Mouse (Mus musculus) forebrain, embryonic 16.5 days (tissue): ENCODE measurements at regions not wholly inside any gene's neighbourhood (a gene's known extent, or its start where the extent isn't known, plus 50 kb on each side); places are given as distances from the start of the nearest gene placed in this dataset.

Experiments used
- ATAC-seq: fragments of 200-750 bp; cut with Nextera tagmentation; 2 replicates; pipeline ENCODE4 v1.8.0; 2017; ENCODE audit warnings: mild to moderate bottlenecking, moderate library complexity
- H3K27ac ChIP-seq: fragments of 300-500 bp; sonication (generic); 2 replicates; pipeline ENCODE4 v1.5.1; 2014; ENCODE audit warnings: low read length, control low read depth
- H3K27me3 ChIP-seq: fragments of 300-500 bp; sonication (generic); replicated peaks from 2 replicates; pipeline ENCODE4 v1.6.1; 2014; ENCODE audit warnings: low read length; ENCODE audit not compliant: control insufficient read depth, insufficient read depth
- H3K36me3 ChIP-seq: fragments of 300-500 bp; sonication (generic); 2 replicates; pipeline ENCODE4 v1.6.1; 2014; ENCODE audit not compliant: control insufficient read depth, insufficient read depth
- H3K4me1 ChIP-seq: fragments of 300-500 bp; sonication (generic); replicated peaks from 2 replicates; pipeline ENCODE4 v1.6.1; 2014; ENCODE audit warnings: low read length; ENCODE audit not compliant: control insufficient read depth, insufficient read depth
- H3K4me2 ChIP-seq: fragments of 300-500 bp; sonication (generic); 2 replicates; pipeline ENCODE4 v1.6.1; 2014; ENCODE audit warnings: mild to moderate bottlenecking, low read length, control low read depth
- H3K4me3 ChIP-seq: fragments of 300-500 bp; sonication (generic); replicated peaks from 2 replicates; pipeline ENCODE4 v1.5.1; 2014; ENCODE audit warnings: mild to moderate bottlenecking, low read length, control low read depth
- H3K9ac ChIP-seq: fragments of 300-500 bp; sonication (generic); replicated peaks from 2 replicates; pipeline ENCODE4 v1.6.1; 2014; ENCODE audit warnings: low read depth, low read length, control low read depth
- H3K9me3 ChIP-seq: fragments of 300-500 bp; sonication (generic); 2 replicates; pipeline ENCODE4 v1.6.1; 2016; ENCODE audit warnings: low read length; ENCODE audit not compliant: control insufficient read depth
- WGBS: fragments of 180-500 bp; shearing (Covaris S2); extraction: QIAGEN DNeasy Blood & Tissue Kit; methylation state at CpG from one replicate; pipeline ENCODE4 v1.1.7; 2014; 5-methylcytosine and 5-hydroxymethylcytosine counted together

DNA sequence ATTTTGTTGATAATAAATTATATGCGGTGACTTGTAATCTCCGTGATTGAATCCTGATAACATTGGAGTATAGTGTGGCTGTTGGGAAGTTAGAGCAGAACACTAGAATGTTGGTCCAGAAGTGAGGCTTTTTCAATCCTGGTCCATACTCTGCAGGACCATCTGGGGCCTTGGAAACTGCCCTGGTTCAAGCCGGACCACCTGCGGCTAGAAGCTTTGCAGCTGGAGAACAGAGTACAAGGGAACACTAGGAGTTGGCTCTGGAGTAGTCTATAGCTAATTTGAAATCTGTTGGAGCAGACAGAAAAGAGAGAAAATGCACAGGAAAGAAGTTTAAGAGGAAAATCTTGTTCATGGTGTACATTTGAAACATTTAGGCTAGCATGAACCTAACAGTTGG is 79.0 kb downstream of the Casp12 start:
- Histone ChIP-seq H3K4me3 (no peak overlapping the region), H3K27me3 (no peaks in the 10 kb centered on the region), H3K27ac (no peak overlapping the region), H3K4me1 (no peaks in the 10 kb centered on the region), H3K9me3 (no peaks in the 10 kb centered on the region), H3K9ac (no peak overlapping the region), H3K36me3 (no peaks in the 10 kb centered on the region), H3K4me2 (no peak overlapping the region)
- 93% methylated on average over 4 of the region's 4 CpGs for WGBS
- ATAC-seq = no peak

DNA sequence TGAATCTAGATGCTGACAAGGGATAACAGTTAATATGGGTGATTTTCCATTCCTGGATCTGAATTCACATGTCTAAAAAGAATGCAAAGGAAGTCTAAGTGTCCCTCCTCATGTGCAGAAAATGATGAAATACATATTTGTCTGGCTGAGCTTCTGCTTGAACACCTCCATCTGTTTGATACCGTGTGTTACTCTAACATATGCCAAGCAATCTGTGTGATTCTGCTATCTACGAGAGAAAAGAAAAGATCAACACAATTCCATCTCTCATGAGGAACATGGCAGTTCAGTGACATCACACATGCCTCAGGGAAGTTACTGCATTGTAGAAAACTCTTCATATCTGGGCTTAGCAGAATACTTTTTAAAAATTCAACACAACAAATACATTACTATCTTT is 103.0 kb downstream of the Casp12 start:
- 58% methylated on average over 2 of the region's 2 CpGs for WGBS
- Histone ChIP-seq H3K9me3 (no peaks in the 10 kb centered on the region), H3K4me1 (no peaks in the 10 kb centered on the region), H3K4me3 (no peak overlapping the region), H3K27me3 (no peaks in the 10 kb centered on the region), H3K36me3 (no peaks in the 10 kb centered on the region), H3K27ac (no peak overlapping the region), H3K9ac (no peak overlapping the region), H3K4me2 (no peak overlapping the region)
- peak; percentile 80 for ATAC-seq

DNA sequence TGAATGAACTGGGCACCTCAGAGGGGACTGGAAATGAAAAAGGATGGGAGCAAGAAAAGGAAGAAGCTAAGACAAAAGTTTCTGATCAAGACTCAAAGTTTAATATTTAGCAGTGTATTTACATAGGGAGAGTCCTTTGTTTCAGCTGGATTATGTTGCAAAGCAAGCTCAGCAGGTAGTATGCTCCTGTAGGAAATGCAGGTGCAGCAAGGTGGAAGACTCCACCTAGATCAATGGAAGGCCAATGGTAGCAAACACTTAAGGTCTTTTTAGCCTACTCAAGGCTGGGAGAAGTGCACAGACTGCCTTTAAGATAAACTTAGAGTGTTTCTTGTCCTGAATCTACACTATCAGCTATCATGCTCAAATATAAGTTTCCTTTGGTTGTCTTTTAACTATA is 111.4 kb downstream of the Casp12 start:
- H3K9me3 ChIP-seq = no peaks in the 10 kb centered on the region
- ATAC-seq = no peak

DNA sequence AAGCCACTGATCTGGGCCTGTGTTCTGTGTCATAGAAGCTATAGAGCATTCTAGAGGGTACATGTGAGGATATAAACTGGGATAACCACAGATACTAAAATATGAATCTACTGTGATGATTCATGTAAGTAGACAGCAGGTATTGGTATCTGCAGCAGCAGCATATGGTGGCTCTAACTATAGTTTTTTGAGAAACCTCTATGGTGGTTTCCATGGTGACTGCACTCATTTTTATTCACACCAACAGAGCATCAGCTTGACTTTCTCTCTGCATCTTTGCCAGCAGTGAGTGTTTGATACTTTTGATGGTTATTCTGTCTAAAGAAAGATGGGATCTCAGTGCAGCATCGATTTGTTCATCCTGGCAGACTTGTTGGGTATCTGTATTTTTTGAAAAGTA is 126.8 kb downstream of the Casp12 start:
- Histone ChIP-seq H3K4me2 (no peak overlapping the region), H3K27me3 (no peaks in the 10 kb centered on the region), H3K9ac (no peak overlapping the region), H3K4me1 (no peaks in the 10 kb centered on the region), H3K4me3 (no peak overlapping the region), H3K36me3 (no peaks in the 10 kb centered on the region), H3K9me3 (no peaks in the 10 kb centered on the region), H3K27ac (no peak overlapping the region)
- 75% methylated on average over 1 of the region's 1 CpGs for WGBS
- no peak for ATAC-seq

More for the DNA sequence above, 111.4 kb downstream of the Casp12 start:
- Histone ChIP-seq H3K27ac (no peak overlapping the region), H3K4me3 (no peak overlapping the region), H3K36me3 (no peaks in the 10 kb centered on the region), H3K4me1 (no peaks in the 10 kb centered on the region), H3K27me3 (no peaks in the 10 kb centered on the region), H3K9ac (no peak overlapping the region), H3K4me2 (no peak overlapping the region)

DNA sequence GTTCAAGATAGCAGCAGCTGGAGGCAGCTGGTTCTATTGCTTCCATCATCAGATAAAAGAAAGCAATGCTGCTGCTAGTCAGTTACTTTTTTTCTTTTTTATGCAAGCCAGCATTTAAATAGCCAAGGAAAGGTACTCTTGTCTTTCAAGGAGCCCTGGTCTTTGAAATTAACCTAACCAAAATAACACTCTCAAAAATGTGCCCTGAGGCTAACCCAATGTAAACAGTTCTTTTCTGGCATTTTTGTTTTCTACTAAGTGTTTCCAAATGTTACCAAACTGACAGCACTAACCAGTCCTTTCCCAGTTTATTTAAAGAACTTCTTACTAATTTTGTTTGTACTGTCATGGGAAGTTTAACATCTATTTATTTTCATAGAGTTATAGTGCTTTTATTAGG is 129.0 kb downstream of the Casp12 start:
- Histone ChIP-seq H3K27ac (no peak overlapping the region), H3K36me3 (no peaks in the 10 kb centered on the region), H3K4me3 (no peak overlapping the region), H3K9me3 (no peaks in the 10 kb centered on the region), H3K4me1 (no peaks in the 10 kb centered on the region), H3K27me3 (no peaks in the 10 kb centered on the region), H3K4me2 (no peak overlapping the region), H3K9ac (no peak overlapping the region)
- no peak for ATAC-seq

DNA sequence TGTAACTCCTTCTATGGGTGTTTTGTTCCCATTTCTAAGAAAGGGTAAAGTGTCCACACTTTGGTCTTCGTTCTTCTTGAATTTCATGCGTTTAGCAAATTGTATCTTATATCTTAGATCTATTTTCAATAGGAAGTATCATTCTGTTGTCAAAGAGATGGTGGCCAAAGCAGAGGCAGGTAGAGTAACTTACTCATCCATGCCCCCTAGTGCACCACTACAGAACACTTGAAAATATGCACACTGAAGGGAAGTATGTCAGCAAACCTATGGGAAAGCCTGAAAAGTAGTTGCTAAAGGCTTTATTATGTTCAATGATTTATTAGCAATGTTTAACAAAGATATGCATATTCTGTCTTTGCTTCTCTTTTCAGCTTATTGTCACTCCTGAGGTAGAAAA is 140.0 kb downstream of the Casp12 start:
- H3K9me3 ChIP-seq = no peaks in the 10 kb centered on the region
- H3K4me3 ChIP-seq = no peak overlapping the region
- H3K4me1 ChIP-seq = no peaks in the 10 kb centered on the region
- no peak for ATAC-seq
- no peak overlapping the region for H3K9ac ChIP-seq
- WGBS = 94% methylated on average over 2 of the region's 2 CpGs
- no peaks in the 10 kb centered on the region for H3K36me3 ChIP-seq
- no peaks in the 10 kb centered on the region for H3K27me3 ChIP-seq
- H3K27ac ChIP-seq = no peak overlapping the region
- no peak overlapping the region for H3K4me2 ChIP-seq

DNA sequence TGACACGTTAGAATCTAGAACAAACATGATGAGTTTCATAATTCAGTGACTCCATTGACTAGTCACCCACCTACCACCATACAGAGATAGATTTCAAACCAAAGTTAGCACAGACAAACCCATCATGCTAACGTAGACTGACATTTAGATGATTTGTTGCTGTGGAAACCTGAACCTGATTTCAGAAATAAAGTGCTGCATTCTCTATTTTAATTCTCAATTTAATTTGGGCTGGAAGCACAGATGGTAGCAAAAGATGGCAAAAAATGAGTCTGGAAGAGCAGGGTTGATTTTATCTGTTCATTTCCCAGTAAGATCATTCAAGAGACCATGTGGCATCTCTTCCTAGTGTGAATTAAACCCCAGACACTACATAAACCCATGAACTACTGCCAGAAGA is 151.6 kb downstream of the Casp12 start:
- no peak overlapping the region for H3K27ac ChIP-seq
- no peak overlapping the region for H3K9ac ChIP-seq
- no peaks in the 10 kb centered on the region for H3K4me1 ChIP-seq
- H3K27me3 ChIP-seq = no peaks in the 10 kb centered on the region
- WGBS = 63% methylated on average over 2 of the region's 2 CpGs
- H3K4me3 ChIP-seq = no peak overlapping the region
- H3K4me2 ChIP-seq = no peak overlapping the region
- H3K9me3 ChIP-seq = no peaks in the 10 kb centered on the region
- peak; percentile 78 for ATAC-seq
- no peaks in the 10 kb centered on the region for H3K36me3 ChIP-seq

DNA sequence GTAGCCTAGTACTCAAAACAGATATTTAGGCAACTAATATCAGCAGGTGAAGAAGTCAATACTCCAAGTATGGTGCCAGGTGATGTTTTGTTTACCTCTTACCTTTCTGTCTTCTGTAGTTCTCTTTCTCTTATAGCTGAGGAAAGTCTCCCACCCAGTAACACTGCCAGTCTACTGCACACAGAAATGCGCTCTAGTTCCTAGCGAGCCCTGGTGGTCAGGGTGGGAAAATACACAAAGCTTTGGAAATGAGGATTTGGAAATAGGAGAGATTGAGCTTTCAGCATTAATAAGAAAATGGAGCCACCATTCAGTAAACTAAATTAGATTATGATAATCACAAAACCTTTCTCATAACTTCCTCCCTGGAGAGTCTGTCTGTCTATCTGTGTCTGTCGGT is 153.1 kb downstream of the Casp12 start:
- no peaks in the 10 kb centered on the region for H3K4me1 ChIP-seq
- no peaks in the 10 kb centered on the region for H3K36me3 ChIP-seq
- H3K9me3 ChIP-seq = no peaks in the 10 kb centered on the region
- no peak overlapping the region for H3K9ac ChIP-seq
- no peak overlapping the region for H3K4me2 ChIP-seq
- H3K27ac ChIP-seq = no peak overlapping the region
- no peaks in the 10 kb centered on the region for H3K27me3 ChIP-seq
- no peak for ATAC-seq
- H3K4me3 ChIP-seq = no peak overlapping the region
- WGBS = 61% methylated on average over 3 of the region's 3 CpGs

DNA sequence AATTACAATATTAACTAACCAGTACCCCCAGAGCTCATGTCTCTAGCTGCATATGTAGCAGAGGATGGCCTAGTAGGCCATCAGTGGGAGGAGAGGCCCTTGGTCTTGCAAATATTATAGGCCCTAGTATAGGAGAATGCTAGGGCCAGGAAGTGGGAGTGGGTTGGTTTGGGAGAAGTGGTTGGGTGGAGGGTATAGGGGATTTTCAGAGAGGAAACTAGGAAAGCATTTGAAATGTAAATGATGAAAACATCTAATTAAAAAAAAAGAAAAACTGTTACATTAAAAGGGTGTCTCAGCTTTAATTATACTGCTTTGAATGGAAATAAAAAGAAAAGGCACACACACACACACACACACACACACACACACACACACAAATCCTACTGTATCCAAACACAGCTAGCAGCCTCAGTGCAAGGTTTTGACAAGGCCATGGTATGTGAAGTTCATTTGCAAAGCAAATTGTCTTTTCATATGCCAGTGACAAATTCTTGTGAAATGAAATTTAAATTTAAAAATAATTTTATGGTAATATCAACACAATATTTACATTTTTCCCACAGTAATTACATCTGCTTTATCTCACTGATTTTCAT is 180.6 kb downstream of the Casp12 start:
- no peaks in the 10 kb centered on the region for H3K9me3 ChIP-seq
- peak; percentile 96 for ATAC-seq
- no peaks in the 10 kb centered on the region for H3K4me1 ChIP-seq
- H3K4me2 ChIP-seq = no peak overlapping the region
- no peak overlapping the region for H3K9ac ChIP-seq
- H3K4me3 ChIP-seq = no peak overlapping the region
- no peak overlapping the region for H3K27ac ChIP-seq
- H3K27me3 ChIP-seq = no peaks in the 10 kb centered on the region
- no peaks in the 10 kb centered on the region for H3K36me3 ChIP-seq

DNA sequence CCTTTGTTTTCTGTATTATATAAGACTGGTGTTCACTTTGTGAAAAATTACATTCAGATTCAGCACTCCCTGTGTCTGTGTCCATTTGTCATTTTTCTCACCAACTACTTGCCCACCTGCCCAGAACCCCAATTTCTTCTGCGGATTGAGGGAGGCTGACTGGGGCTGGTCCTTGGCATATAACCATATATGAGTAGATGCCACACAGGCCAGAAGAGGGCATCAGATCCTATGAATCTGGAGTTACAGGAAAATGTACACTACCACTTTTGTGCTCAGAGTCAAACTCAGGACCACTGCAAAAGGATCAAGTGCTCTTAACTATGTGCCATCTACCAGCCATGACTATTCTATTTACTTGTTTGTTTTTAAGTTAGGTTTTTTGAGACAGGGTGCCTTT is 197.4 kb downstream of the Casp12 start:
- Histone ChIP-seq H3K4me2 (no peak overlapping the region), H3K36me3 (no peaks in the 10 kb centered on the region), H3K9me3 (no peaks in the 10 kb centered on the region), H3K27ac (no peak overlapping the region), H3K27me3 (no peaks in the 10 kb centered on the region), H3K4me3 (no peak overlapping the region), H3K4me1 (no peaks in the 10 kb centered on the region), H3K9ac (no peak overlapping the region)
- 65% methylated on average over 1 of the region's 1 CpGs for WGBS
- ATAC-seq = no peak
